Mouse (Mus musculus) heart, adult 2 months (tissue): Measurements from ENCODE around the gene Sf3b1. TPM values are rescaled to one million over a fixed set of nuclear protein-coding genes. Genes with fewer than 3 reads are reported as not detected.
"Not testable (repeated sequence)": the region's sequence is repeated elsewhere in the genome, so short reads cannot be mapped to it uniquely, and the experiment has no call there.

ENCODE experiments used
- DNase-seq, 2 experiments: peaks; one replicate each; pipeline ENCODE4 v3.0.0; 2021
- H3K27ac ChIP-seq: fragments of 200-600 bp; 2 replicates; pipeline ENCODE4 v1.8.1; 2022
- H3K27me3 ChIP-seq: fragments of 200-500 bp; 2 replicates; pipeline ENCODE4 v1.6.1; 2012; ENCODE audit warnings: mild to moderate bottlenecking, low read length, inconsistent platforms, mixed read lengths; ENCODE audit not compliant: control insufficient read depth, insufficient read depth
- H3K36me3 ChIP-seq: fragments of 200-500 bp; 2 replicates; pipeline ENCODE4 v1.6.1; 2012; ENCODE audit warnings: low read length, inconsistent platforms; ENCODE audit not compliant: control insufficient read depth, insufficient read depth
- H3K4me1 ChIP-seq: fragments of 200-500 bp; 2 replicates; pipeline ENCODE4 v1.6.1; 2011; ENCODE audit warnings: low read length; ENCODE audit not compliant: control insufficient read depth, insufficient read depth
- H3K4me3 ChIP-seq: fragments of 200-600 bp; 2 replicates; pipeline ENCODE4 v1.8.1; 2022
- H3K79me2 ChIP-seq: fragments of 200-500 bp; replicated peaks from 2 replicates; pipeline ENCODE4 v1.6.1; 2012; ENCODE audit warnings: mild to moderate bottlenecking, inconsistent platforms, low read length, moderate library complexity, mixed read lengths; ENCODE audit not compliant: control insufficient read depth, insufficient read depth
- H3K9ac ChIP-seq: fragments of 200-500 bp; 2 replicates; pipeline ENCODE4 v1.6.1; 2012; ENCODE audit warnings: low read depth, mild to moderate bottlenecking, control low read depth, inconsistent platforms, low read length, mixed read lengths
- CTCF ChIP-seq: fragments of 200-600 bp; IDR thresholded peaks from 2 replicates; pipeline ENCODE4 v1.8.1; 2022; ENCODE audit warnings: antibody characterized with exemption, mild to moderate bottlenecking, moderate library complexity
- EP300 ChIP-seq: fragments of 200-500 bp; IDR thresholded peaks from 2 replicates; pipeline ENCODE4 v1.6.1; 2011; ENCODE audit warnings: low read depth, low read length, control low read depth; ENCODE audit not compliant: insufficient read depth
- POLR2A ChIP-seq: fragments of 200-500 bp; IDR thresholded peaks from 2 replicates; pipeline ENCODE4 v1.6.1; 2011; ENCODE audit warnings: mild to moderate bottlenecking, low read depth, low read length, control low read depth; ENCODE audit not compliant: insufficient read depth
- WGBS: fragments of 180-500 bp; shearing (Covaris S2); methylation state at CpG from one replicate; pipeline ENCODE4 v1.1.7; 2018; 5-methylcytosine and 5-hydroxymethylcytosine counted together
- intact Hi-C: fragments of 180-260 bp; cut with DNase I; formaldehyde crosslinking; loops from one replicate; pipeline ENCODE4 v1.15.1; 2025
- polyA plus RNA-seq: library from polyadenylated mRNA; depleted of rRNA; stranded (reverse); fragments of >200 nt; gene quantifications from 2 replicates; pipeline ENCODE4 v1.2.3, GENCODE M21; 2012
- total RNA-seq, 2 experiments: library from RNA; stranded (reverse); gene quantifications; 2 replicates each; pipeline ENCODE4 v1.2.3; 2021

The Sf3b1 gene
- total and polyA plus RNA-seq, 3 experiments = 27.9 to 74.9 (median 64.4) TPM

DNA sequence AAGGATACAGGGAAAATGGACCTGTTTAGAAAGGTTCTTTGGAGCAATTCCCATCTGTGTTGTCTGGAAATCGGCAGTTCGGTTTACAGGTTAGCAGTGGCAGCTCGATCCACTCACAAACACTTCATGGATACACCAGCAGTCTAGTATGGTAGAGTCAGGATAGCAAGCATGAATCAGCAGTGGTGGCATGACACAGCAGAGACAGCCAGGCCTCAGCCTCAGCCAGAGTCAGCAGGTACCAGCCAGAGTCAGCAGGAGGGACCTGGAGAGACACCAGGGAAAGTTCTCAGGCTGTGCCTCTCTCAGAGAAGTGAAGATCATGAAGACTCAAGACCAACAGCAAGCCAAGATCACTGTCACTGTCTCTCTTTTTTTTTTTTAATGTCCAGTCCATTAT, 60.4 kb downstream of the Sf3b1 start:
- TF ChIP-seq POLR2A (no peak), CTCF (no peak), EP300 (no peak)
- WGBS = 92% methylated on average over 3 of the region's 3 CpGs

DNA sequence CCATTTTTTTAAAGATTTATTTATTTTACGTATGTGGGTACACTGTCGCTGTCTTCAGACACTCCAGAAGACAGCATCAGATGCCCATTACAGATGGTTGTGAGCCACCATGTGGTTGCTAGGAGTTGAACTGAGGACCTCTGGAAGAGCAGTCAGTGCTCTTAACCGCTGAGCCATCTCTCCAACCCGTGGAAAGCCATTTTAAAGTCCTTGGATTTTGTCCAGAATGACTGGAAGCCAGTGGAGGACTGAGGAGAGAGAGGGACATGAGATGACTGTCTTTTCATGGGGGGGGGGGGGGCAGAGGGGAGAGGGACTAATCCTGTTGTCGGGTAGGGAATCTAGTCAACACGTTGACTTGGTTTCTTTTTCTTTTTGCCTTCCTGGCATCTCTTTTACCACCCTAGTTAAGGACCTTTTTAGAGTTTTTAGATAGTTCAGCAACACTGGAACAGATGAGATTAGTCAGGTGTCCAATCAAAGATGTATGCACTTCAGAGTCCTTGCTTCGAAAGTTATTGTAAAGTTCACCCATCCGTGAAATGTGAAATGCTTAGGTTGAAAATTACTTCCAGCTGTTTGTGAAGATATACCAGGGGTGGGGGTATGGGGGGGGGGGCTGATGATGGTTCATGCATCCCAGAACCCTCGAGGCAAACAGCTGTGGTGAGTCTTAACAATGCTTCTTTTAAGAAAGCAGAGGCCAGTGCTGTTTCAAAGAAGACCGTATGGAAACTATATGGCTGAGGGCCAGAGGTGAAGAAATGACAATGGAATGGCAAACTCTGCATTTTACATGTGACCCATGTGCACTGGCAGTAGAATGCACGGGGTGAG, 61.9 kb downstream of the Sf3b1 start:
- H3K27me3 ChIP-seq = no peaks in the 10 kb centered on the region
- intact Hi-C loops = no loop called here
- H3K79me2 ChIP-seq = no peaks in the 10 kb centered on the region
- H3K4me1 ChIP-seq = no peaks in the 10 kb centered on the region
- no peaks in the 10 kb centered on the region for H3K36me3 ChIP-seq
- TF ChIP-seq CTCF (no peak), EP300 (no peak), POLR2A (no peak)
- no peak for DNase-seq
- H3K27ac ChIP-seq = no peak overlapping the region
- WGBS = 59% methylated on average over 11 of the region's 11 CpGs
- H3K4me3 ChIP-seq = no peak overlapping the region
- H3K9ac ChIP-seq = no peak overlapping the region

More for the DNA sequence above, 60.4 kb downstream of the Sf3b1 start:
- Histone ChIP-seq H3K9ac (no peak overlapping the region), H3K27ac (no peak overlapping the region), H3K79me2 (no peaks in the 10 kb centered on the region), H3K4me3 (no peak overlapping the region), H3K27me3 (no peaks in the 10 kb centered on the region), H3K36me3 (no peaks in the 10 kb centered on the region), H3K4me1 (no peaks in the 10 kb centered on the region)
- DNase-seq = no peak
- intact Hi-C loops = no loop called here

DNA sequence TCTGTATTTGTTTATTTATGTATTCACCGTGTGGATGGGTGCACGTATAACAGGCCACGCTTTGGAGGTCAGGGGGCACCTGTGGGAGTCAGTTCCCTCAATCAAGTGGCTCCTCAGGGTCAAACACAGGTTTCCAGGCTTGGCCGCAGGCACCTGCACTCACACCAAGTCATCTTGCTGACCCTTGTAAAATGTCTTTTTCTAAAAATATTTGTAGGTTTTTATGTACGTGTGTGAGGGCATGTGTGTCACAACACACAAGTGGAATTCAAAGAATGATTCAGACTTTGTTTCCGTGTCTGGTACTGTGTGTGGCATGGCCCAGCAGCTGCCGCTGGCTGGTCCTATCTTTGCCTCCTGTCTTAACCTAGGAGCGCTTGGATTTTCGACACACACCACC, 65.6 kb downstream of the Sf3b1 start:
- TF ChIP-seq EP300 (no peak), POLR2A (no peak), CTCF (no peak)
- no peak for DNase-seq
- 80% methylated on average over 9 of the region's 9 CpGs for WGBS
- intact Hi-C loops = no loop called here
- no peaks in the 10 kb centered on the region for H3K4me1 ChIP-seq
- H3K4me3 ChIP-seq = no peak overlapping the region
- no peak overlapping the region for H3K27ac ChIP-seq
- H3K79me2 ChIP-seq = no peaks in the 10 kb centered on the region
- H3K9ac ChIP-seq = no peak overlapping the region
- no peaks in the 10 kb centered on the region for H3K27me3 ChIP-seq
- no peaks in the 10 kb centered on the region for H3K36me3 ChIP-seq

DNA sequence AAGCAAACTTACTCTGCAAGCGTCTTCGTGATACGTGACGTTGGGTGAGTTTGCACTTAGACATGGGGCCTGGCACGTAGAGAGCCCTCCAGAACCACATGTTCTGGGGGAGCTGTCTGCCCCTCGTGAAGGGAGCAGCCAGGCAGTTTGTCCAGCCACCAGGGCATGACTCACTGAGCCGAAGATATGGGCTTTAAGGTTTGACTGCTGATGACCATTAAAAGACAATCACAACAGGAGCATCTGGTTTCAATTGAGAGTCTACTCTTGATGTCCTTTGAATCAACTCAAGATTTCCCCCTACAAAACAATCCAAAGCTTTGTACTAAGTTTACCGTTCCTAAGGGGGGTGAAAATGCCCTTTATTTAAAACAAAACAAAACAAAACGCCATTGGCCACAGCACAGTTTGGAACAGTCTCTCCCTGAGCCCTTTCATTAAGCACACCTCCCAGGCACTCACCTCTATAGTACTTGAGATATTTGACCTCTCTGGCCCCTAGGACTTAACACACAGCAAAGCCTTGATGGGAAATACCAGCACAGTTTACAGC, 66.6 kb downstream of the Sf3b1 start:
- DNase-seq = no peak
- H3K79me2 ChIP-seq = no peaks in the 10 kb centered on the region
- no peak overlapping the region for H3K27ac ChIP-seq
- H3K4me3 ChIP-seq = no peak overlapping the region
- TF ChIP-seq POLR2A (no peak), CTCF (no peak), EP300 (no peak)
- no peaks in the 10 kb centered on the region for H3K36me3 ChIP-seq
- intact Hi-C loops = no loop called here
- WGBS = 67% methylated on average over 9 of the region's 9 CpGs
- no peaks in the 10 kb centered on the region for H3K4me1 ChIP-seq
- no peak overlapping the region for H3K9ac ChIP-seq
- no peaks in the 10 kb centered on the region for H3K27me3 ChIP-seq

GRCm38 (mm10) chr1:54958525-54958924, 68.8 kb downstream of the Sf3b1 start:
- no peaks in the 10 kb centered on the region for H3K4me1 ChIP-seq
- no peaks in the 10 kb centered on the region for H3K36me3 ChIP-seq
- H3K27me3 ChIP-seq = no peaks in the 10 kb centered on the region
- H3K27ac ChIP-seq = no peak overlapping the region
- no peak overlapping the region for H3K9ac ChIP-seq
- no peak for DNase-seq
- TF ChIP-seq CTCF (peak; percentile 58), EP300 (no peak)
- H3K4me3 ChIP-seq = no peak overlapping the region
- intact Hi-C loops = no loop called here
- no peaks in the 10 kb centered on the region for H3K79me2 ChIP-seq
- 71% methylated on average over 3 of the region's 3 CpGs for WGBS

DNA sequence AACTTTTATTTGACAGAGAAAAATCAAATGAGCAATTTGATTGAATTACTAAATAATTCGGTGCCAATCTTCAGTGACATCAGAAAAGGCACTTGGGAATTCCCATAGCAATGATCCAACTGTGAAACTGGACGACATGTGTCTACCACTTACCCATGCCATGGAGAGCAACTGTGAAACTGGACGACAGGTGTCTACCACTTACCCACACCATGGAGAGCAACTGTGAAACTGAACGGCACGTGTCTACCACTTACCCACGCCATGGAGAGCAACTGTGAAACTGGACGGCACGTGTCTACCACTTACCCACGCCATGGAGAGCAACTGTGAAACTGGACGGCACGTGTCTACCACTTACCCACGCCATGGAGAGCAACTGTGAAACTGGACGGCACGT, 70.3 kb downstream of the Sf3b1 start:
- H3K4me1 ChIP-seq, intact Hi-C loops, H3K4me3 ChIP-seq, DNase-seq, H3K36me3 ChIP-seq, H3K9ac ChIP-seq, H3K79me2 ChIP-seq, H3K27me3 ChIP-seq, H3K27ac ChIP-seq: not testable (repeated sequence)
- 91% methylated on average over 14 of the region's 14 CpGs for WGBS
